Mouse (Mus musculus): ENCODE data around the gene Lbr.

The Lbr gene

DNA sequence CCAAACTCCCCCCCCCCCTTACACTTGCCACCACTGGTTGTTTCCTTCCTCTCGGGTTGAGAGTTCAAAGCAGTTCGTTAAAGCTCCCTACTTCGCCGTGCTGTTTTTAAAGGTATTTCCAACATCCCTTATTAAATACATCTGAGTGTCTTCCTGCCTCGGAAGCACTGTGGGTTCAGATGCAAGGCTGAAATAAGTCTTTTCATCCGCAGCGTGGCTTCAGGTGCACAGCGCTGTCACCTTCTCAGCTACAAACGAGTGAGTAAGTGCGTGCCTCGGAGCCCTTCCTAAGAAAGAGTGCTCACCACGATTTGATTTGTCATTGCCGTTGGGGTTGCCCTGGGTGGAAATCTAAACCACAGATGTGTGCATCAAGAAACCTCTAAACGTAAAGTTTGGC is at the start of gene Lbr:
Gene Lbr, minus strand, starts transcription at position 266 of the 400 bp plus-strand sequence.
- DNase-seq (ENCODE audit: low spot score), result no peak

DNA sequence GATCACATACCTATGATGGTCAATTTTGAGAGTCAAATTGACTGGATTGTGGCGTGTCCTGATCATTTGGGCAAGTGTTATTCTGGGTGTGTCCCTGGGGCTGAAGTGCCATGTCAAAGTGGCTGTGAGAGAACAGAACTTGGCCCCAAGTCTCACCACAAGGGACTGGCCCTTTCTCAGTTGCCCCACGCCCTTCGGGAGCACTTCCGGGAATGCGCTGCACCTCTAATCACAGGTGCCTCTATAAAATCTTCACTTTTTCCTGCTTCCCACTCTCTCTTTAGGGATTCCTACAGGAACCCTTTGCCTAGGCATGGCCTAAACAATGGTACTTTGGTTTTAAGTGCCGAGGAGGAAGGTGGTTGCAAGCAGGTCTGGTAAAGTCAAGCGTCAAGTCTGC is 46.8 kb upstream of the Lbr start:
- no peak for DNase-seq (ENCODE audit: low spot score)

DNA sequence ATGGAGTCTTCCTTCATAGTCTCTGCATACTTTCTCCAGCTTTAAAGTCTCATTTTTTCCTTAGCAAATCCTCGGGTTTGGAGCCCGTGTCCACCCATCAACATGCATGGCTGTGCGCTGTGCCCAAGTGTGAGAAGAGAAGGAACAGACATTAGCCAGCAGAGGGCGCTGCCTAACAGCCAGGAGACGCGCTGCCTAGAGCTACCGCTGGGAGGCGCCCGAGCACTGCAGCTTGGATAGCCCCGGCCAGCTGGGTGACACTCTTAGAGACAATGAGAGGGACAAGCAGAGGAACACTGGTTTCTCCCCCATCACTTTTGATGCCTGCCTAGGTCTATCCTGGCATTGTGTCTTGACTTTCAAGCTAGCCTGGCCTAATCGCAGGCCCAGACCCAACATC is 46.0 kb upstream of the Lbr start:
- DNase-seq (ENCODE audit: low spot score), result peak; percentile 56

DNA sequence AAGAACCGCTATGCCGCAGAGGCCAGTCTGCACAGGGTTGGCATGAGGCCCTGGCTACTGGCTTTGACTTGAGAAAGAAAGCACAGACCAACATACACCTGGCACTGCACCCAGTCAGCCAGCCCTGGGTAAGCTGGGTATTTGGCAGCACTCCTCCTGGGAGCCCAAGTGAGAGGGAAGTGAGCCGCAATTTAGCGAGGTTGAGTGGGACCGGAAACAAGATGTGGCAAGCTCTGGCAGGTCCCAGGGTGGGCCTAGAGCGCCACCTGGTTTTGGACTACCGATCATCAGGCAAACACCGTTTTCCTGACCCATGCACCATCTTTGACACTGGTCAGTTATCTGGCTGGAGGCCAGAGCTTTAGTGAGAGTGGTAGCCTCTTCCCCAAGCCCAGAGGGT is 38.7 kb upstream of the Lbr start:
- DNase-seq (ENCODE audit: low spot score), result no peak

DNA sequence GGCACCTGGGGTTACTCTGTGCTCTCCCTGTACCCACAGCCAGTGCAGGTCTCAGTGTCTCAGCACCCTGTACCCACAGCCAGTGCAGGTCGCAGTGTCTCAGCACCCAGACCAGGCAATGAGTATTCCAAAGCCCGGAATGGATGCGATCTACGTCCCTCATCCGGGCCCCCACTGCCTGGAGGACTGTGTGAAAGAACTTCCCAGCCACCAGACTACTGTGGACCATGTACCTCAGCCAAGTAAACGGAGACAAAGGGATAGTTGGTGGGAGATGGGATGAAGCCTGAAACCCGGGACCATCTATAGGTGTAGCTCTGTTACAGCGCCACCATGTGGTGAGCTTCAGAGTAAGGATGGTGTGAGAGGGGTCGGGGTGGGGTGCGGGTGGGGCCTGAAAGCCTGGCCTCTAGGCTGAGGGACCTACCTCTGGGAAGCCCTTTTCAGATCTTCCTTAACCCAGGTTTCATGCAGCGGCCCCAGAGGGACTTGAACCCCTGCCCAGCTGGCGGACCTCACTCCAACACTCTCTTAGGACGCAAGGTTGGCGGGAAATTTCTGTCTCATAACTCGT is 38.0 kb upstream of the Lbr start:
- no peak for DNase-seq (ENCODE audit: low spot score)

DNA sequence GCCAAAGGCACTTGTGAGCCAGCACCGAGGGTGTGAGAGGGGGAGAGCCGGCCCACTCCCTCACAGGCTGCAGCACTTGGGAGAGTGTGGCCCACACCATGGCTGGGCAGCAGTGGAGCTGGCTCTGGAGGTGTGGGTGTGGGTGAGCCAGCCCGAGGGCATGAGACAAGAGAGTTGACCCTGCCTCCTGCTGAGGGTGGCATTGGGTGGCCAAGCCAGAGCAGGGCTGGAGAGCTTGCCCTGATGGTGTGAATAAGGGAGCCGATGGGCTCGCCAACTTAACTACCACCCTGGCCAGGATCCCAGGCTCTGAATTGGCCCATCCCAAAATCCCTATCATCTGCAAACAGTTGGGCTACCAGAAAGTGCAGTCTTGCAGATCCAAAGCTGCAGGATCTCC is 35.6 kb upstream of the Lbr start:
- no peak for DNase-seq (ENCODE audit: low spot score)

DNA sequence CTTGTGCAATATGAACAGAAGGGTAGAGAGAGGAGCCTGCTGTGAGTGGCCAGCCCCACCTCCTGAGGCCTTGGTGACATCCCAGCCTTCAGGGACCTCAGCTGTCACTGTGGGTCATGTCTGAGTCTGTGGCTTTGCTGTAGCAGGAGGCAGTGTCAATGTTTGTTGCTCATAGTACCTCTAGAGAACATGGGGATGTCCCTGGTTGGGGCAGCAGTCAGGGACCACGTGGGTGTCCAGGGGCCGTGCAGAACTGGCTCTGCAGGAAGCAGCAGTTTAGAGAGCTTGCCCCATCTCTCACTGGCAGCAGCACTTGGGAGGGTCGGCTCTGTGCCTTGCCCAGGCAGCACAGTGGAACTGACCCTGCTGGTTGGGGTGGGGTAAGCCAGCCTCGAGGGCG is 34.2 kb upstream of the Lbr start:
- DNase-seq (ENCODE audit: low spot score), result no peak

DNA sequence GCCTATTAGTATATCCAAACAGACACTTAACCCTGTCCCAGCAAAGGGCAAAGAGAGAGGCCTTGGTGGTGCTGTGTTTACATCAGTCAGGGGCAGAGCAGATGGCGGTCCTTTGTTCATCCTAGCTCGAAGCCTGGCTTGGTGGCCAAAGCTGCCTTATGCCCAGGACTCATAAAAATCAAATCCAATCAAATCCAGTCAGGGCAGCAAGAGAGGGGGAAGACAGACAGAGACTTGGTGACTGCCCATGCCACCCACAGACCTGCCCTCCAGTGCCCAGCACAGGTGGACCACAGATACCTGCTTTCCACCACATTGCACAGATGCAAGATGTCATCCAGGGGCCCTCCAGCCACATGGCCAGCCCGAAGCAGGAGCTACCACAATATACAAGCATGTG is 33.8 kb upstream of the Lbr start:
- no peak for DNase-seq (ENCODE audit: low spot score)

DNA sequence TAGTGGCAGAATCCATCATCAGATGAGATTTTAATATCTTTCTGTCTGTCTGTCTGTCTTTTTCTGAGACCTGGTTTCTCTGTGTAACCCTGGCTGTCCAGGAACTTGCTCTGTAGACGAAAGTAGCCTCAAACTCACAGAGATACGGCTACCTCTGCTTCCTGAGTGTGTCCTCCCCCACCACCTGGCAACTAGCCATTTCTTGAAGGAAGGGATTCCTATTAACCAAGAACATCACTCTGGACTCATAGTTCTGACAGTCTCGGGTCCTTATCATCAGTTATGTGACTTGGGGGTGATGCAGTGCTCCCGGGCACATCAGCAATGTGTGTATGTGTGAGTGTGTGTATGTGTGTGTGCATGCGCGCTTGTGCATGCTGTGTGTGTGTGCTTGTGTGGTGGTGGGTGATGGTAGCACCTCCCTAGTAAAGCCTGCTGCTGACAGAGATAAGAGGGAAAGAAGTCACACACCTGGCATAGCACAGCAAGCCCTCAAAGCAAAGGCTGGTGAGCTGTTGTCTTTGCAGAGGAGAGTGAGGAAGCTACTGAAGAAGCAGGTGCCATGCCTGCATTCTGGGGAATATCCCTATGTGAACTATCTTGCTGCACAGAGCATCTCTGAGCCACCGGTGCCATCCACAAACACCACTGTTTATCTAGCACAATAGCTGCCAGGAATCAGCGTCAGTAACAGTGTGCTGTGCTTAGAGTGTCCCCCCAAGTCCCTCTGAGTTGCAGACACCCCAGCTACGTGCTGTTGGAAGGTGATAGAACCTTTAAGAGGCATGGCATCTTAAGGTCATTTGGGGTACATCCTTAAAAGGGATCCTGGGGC is 30.5 kb upstream of the Lbr start:
- DNase-seq (ENCODE audit: low spot score), result no peak

DNA sequence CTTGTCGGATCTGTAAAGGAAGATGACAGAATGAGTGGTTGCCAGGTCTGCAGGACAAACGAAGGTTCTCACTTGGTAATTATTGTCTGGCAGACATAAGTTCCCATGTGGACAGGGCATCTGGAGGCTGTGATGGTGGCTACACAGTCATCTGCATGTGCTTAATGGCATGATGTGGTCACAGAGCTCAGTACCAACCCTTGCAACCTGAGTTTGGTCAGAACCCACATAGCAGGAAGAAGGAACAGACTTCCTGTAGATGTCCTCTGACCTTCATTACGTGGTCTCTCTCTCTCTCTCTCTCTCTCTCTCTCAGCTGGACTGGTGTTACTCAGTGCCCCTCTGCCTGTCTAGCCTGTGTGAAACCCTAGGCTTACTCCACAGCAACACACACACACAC is 29.8 kb upstream of the Lbr start:
- DNase-seq (ENCODE audit: low spot score), result no peak

DNA sequence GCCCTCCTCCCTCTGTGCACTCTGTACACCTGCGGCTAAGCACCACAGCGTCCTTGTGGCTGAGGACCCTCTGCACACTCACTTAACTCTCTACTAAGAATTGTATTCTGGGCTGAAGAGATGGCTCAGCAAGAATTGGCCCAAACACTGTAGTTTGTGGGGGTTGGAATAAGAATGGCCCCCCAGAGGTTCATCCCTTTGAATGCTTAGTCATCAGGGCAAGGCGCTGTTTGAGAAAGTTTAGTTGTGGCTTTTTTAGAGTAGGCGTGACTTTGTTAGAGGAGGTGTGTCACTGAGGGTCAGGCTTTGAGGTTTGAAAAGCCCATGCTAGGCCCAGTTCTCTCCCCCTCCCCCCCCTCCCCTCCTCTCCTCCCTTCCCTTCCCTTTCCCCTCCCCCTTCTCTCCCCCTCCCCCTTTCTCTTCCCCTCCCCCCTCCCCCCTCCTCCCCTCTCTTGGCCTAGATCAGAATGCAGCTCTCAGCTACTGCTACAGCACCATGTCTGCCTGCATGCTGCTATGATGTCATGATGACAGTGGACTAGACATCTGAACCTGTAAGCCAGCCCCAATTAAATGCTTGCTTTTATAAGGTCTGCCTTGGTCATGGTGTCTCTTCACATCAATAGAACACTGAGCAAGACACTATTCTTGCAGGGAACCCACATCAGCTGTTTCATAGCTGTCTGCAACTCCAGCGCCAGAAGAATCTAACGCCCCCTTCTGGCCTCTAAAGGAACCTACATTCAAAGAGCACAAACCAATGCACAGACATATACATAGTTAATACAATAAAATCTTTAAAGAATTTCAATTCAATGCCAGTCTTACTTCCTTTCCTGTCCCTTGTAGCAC is 23.8 kb upstream of the Lbr start:
- DNase-seq (ENCODE audit: low spot score), result no peak

DNA sequence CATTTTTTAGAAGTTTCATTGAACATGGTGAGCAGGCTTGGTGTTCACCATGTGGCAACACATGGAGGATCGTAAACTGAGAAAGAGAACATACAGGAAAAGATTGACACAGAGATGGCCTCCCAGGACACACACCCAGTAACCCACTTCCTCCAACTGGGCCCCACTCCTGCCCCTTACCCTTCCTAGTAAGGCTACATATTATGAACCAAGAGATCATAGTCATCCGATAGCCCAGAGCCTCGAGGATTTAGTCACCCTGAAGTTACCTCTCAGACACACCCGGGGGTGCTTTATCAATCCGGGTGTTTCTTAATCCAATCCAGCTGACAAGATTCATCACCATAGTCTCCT is 23.0 kb upstream of the Lbr start:
- no peak for DNase-seq (ENCODE audit: low spot score)

DNA sequence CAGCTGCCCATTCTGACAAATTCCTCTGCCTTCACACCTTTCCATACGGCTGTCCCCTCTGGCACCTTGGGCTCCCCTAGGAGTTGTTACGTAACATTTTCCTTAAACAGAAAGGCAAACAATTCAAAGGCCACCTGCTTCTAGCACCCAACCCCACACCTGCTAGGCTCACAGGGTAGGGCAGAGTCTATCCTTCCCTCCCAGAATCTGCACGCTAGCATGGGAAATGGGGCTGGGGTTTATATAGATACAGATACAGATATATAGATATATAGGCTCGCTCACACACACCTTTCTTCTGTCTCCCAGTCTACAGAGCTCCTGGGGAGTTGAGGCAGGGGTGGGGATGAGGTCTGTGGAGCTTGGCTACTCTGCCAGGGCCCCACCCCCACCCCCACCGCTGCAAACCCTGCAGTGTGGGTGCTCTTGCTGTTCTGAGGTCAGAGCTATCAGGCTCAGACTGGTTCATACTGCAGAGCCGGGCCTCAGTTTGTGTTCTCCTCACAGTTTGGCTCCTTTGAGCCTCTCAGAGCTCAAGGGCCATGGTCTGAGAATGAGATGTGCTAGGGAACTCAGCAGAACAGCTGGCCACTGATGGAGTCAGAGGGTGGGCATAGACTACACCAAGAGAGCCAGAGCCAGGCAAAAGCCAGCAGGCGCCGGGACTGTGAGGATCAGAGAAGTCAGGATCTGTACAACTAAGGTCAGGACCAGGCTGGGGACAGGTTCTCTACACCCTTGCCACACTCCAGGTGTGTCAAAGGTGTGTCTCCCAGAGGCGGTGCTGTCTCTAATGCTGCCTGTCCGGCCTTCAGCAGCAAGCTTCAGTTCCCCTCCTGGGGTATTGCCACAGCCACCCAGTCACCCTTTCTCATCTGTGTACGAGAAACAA is 22.4 kb upstream of the Lbr start:
- DNase-seq (ENCODE audit: low spot score), result no peak

DNA sequence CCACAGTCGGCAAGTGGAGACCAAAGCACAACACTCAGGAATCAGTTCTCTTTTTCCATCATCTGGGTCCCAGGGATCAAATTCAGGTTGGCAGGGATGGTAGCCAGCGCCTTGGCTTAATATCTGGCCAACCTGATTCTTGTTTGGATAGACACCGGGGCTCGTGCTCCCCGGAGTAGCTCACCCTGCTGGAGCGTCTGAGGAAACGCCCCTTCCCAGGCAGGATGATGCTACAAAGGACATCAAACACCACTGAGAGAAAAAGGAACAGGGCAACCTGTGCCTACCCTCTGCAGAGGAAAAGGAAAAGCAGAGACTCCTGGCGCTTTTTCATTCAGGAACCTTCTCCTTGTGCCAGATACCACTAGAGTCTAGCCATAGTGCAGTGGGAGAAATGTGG is 20.6 kb upstream of the Lbr start:
- DNase-seq (ENCODE audit: low spot score), result no peak

DNA sequence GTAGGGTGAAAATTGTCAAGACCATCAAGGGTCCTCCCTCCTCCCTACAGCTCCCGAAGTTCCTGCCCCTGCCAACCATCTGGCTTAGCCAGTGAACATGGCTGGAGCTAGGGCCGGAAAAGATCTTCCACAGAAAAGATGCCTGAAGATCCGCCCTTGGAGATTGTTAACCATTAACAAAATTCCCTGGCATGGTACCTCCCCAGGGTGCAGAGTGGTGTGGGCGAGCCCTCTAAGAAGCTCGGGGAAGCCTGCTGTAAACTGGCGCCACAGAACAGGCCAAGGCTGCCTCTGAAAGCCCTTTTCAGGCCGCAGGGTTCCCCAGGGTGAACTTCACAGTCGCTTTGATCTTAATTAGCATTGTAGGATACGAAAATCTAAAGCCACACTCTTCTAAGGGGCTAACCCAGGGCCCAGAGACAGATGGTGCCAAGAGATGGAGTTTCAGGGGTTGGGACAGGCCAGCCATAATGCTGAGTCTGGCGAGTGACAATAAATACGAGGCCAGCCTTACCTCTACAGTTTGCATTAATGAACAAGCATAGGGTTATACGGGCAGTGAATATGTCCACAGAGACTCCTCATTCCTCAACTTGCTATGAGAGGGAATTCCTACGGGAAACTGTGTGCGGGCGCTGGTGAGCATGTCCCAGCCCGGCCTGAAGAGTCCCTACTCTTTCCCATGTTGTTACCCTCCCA is 20.0 kb upstream of the Lbr start:
- DNase-seq (ENCODE audit: low spot score), result no peak

DNA sequence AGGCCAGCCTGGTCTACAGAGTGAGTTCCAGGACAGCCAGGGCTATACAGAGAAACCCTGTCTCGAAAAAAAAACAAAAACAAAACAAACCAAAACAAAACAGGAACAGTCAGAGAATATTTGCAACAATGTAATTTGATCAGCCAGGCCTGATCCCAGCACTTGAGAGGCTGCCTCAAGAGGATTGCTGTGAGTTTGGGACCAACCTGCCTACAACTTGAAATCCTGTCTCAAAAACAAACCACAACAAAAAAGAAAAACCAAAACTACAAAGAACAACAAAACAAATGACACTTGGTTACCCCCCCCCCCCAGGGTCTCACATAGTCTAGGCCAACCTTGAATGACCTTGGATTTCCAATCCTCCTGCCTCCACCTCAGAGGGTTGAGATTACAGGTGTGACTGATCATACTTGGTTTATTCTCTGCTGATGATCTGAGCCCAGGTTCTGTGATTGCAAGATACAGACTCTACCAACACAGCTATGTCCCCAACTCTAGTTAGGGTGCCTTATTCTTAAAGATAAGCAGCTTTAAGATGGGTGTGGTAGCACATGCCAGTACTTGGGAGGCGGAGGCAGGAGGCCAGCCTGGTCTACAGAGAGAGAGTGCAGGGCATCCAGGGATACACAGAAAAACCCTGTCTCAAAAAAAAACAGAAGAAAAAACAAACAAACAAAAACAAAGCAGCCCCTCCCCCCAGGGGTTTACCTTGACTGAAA is 18.5 kb upstream of the Lbr start:
- DNase-seq (ENCODE audit: low spot score), result no peak

DNA sequence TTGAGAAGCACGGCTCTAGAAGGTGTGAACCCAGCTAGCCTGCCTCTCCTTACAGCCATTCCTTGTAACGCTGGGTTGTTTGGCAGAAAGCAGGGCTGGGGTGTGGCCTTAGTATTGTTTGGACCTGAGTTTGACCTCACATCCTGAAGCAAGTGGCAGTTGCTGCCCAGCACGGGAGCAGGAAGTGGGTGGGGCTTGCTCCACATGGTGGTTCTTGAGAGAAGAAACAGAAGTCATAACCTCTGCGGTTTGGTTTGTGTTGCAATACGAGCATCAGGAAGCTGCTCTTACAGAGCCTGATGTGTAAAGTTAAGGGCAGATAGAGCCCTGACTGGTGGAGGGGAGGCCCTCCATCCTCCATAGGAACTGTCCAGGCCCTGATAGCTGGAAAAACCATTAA is 17.8 kb upstream of the Lbr start:
- no peak for DNase-seq (ENCODE audit: low spot score)

DNA sequence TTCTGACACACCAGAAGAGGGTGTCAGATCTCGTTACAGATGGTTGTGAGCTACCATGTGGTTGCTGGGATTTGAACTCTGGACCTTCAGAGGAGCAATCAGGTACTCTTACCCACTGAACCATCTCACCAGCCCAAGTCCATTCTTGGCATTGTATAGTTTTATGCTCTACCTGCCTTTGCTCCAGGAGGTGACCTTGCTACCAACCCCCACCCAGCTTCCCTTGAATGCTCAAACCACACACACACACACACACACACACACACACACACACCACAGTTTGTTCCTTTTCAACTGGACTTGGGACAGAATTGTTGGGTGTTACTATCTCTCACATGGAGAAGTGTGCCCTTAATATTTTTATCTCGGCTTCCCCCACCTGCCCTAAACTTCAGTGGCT is 13.5 kb upstream of the Lbr start:
- no peak for DNase-seq (ENCODE audit: low spot score)

DNA sequence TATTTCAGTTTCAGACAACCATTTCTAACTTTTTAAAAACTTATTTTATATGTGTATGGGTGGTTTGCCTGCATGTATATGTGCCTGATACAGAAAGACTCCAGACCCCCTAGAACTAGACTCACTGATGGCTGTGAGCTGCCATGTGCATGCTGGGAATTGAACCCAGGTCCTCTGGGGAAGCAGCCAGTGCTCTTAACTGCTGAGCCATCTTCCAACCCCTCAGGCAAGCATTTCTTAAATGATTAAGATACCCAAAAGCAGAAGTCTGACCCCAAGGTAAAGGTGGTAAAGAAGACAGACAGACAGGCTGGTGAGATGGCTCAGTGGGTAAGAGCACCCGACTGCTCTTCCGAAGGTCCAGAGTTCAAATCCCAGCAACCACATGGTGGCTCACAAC is 12.0 kb upstream of the Lbr start:
- DNase-seq (ENCODE audit: low spot score), result no peak

DNA sequence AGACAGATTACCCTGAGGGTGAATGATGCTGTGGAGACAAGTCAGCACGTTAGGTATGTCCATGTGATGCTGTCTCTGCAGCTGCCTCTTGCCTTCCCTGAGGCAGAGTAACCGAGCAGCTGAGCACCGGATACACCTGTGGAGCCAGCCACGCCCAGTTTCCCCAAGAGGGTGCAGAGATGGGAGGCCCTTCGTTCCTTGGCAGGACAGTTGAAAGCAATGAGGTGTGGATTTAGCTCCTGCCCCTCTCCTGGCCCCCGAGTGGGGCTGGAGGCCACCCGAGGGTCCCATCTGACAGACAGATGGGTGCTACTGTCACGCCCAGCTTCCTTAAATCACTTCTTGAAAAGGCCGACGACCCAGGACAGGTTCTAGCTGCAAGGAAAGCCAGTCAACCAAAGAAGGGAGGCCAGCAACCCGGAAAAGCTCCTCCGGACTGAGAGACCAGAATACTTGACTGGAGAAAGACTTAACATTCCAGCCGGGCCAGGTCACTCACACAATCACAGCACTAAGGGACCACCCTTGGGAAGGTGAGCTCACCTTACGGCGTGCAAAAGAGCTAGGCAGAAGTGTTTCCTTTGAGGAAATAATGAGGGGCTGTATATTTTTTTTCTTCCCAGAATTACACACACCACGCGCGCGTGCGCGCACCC is 10.4 kb upstream of the Lbr start:
- no peak for DNase-seq (ENCODE audit: low spot score)

Data from urinary bladder, postnatal 10 days (tissue).